ENCODE assay signal across 8 mouse cellular contexts in genomic region chr2:30725186-30725585, GRCm38 (mm10).
DNase-seq lines count a peak whose midpoint lies in the region; ATAC-seq lines count a peak whose summit lies in the region.

No protein-coding gene starts in this region.

- intact Hi-C loops in heart, postnatal 25 days (cut with DNase I), result no loop called here

- H3K27ac ChIP-seq in heart, embryonic 15.5 days, result no peak overlapping the region
- peak overlapping the region; percentile 99 for H3K27ac ChIP-seq in forebrain, embryonic 10.5 days
- H3K27ac ChIP-seq in kidney, embryonic 14.5 days (ENCODE audit: low read depth, low read length), result peak overlapping the region; percentile 66
- peak overlapping the region; percentile 99 for H3K27ac ChIP-seq in midbrain, embryonic 15.5 days

- H3K36me3 ChIP-seq in heart, embryonic 15.5 days, result no peaks in the 10 kb centered on the region
- H3K36me3 ChIP-seq in forebrain, embryonic 10.5 days (replicated peaks), result no peaks in the 10 kb centered on the region
- H3K36me3 ChIP-seq in kidney, embryonic 14.5 days (ENCODE audit: control insufficient read depth, insufficient read depth, low read length), result no peaks in the 10 kb centered on the region
- no peaks in the 10 kb centered on the region for H3K36me3 ChIP-seq in midbrain, embryonic 15.5 days (replicated peaks)

- WGBS in heart, embryonic 15.5 days, result 52% methylated on average over 10 of the region's 10 CpGs
- WGBS in forebrain, embryonic 10.5 days, result 34% methylated on average over 10 of the region's 10 CpGs
- 39% methylated on average over 10 of the region's 10 CpGs for WGBS in kidney, embryonic 14.5 days
- WGBS in midbrain, embryonic 15.5 days, result 35% methylated on average over 10 of the region's 10 CpGs

- peak overlapping the region; percentile 60 for H3K4me2 ChIP-seq in heart, embryonic 15.5 days
- H3K4me2 ChIP-seq in kidney, embryonic 14.5 days (replicated peaks; ENCODE audit: low read depth, low read length), result peak overlapping the region; percentile 51
- peak overlapping the region; percentile 40; the same call in 1 of the 2 replicates for H3K4me2 ChIP-seq in midbrain, embryonic 15.5 days

- H3K27me3 ChIP-seq in heart, embryonic 15.5 days, result no peaks in the 10 kb centered on the region
- H3K27me3 ChIP-seq in forebrain, embryonic 10.5 days (ENCODE audit: poor library complexity, severe bottlenecking), result 0 out of 2 replicates have a peak, but pooled peaks cover 5% of the 10 kb centered on the region
- no peaks in the 10 kb centered on the region for H3K27me3 ChIP-seq in kidney, embryonic 14.5 days (ENCODE audit: control insufficient read depth, insufficient read depth, low read length)
- no peaks in the 10 kb centered on the region for H3K27me3 ChIP-seq in midbrain, embryonic 15.5 days (replicated peaks)

- H3K4me3 ChIP-seq in heart, embryonic 15.5 days, result peak overlapping the region; percentile 25
- H3K4me3 ChIP-seq in forebrain, embryonic 10.5 days, result peak overlapping the region; percentile 44
- peak overlapping the region; percentile 30 for H3K4me3 ChIP-seq in kidney, embryonic 14.5 days (ENCODE audit: low read length)
- no peak overlapping the region for H3K4me3 ChIP-seq in midbrain, embryonic 15.5 days

- ATAC-seq in heart, embryonic 15.5 days (replicated peaks; ENCODE audit: insufficient number of reproducible peaks, insufficient read depth, low FRiP score, low read depth), result no peak
- no peak; the same call in 1 of the 2 replicates for ATAC-seq in kidney, embryonic 14.5 days (ENCODE audit: low FRiP score, low TSS enrichment)
- no peak for ATAC-seq in midbrain, embryonic 15.5 days (replicated peaks)

- H3K9ac ChIP-seq in heart, embryonic 15.5 days, result peak overlapping the region; percentile 40
- peak overlapping the region; percentile 61 for H3K9ac ChIP-seq in kidney, embryonic 14.5 days (ENCODE audit: low read depth, low read length)
- H3K9ac ChIP-seq in midbrain, embryonic 15.5 days, result 0 out of 2 replicates have a peak overlapping the region, but pooled peaks have one; percentile 30

- peaks cover 50% of the 10 kb centered on the region for H3K4me1 ChIP-seq in heart, embryonic 15.5 days (replicated peaks)
- peaks cover 67% of the 10 kb centered on the region for H3K4me1 ChIP-seq in forebrain, embryonic 10.5 days
- H3K4me1 ChIP-seq in kidney, embryonic 14.5 days (ENCODE audit: control insufficient read depth, insufficient read depth, low read length), result peaks cover 55% of the 10 kb centered on the region
- peaks cover 62% of the 10 kb centered on the region for H3K4me1 ChIP-seq in midbrain, embryonic 15.5 days

- H3K9me3 ChIP-seq in heart, embryonic 15.5 days (replicated peaks), result no peaks in the 10 kb centered on the region
- H3K9me3 ChIP-seq in forebrain, embryonic 10.5 days, result no peaks in the 10 kb centered on the region
- H3K9me3 ChIP-seq in kidney, embryonic 14.5 days (ENCODE audit: control insufficient read depth, low read length), result no peaks in the 10 kb centered on the region
- H3K9me3 ChIP-seq in midbrain, embryonic 15.5 days, result no peaks in the 10 kb centered on the region

- DNase-seq in heart, postnatal 25 days (ENCODE audit: low spot score), result no peak
- no peak for DNase-seq in forebrain, embryonic 10.5 days (ENCODE audit: extremely low spot score, low spot score)
- DNase-seq in thymus, postnatal 4 days, result no peak
- no peak for DNase-seq in adipocyte (ENCODE audit: low spot score)
- DNase-seq in left cerebral cortex, adult 18-20 months (ENCODE audit: low spot score in 2 of 2), result no peak
